Comparison of ENCODE assay signal across 21 mouse cellular contexts in the genomic region with DNA sequence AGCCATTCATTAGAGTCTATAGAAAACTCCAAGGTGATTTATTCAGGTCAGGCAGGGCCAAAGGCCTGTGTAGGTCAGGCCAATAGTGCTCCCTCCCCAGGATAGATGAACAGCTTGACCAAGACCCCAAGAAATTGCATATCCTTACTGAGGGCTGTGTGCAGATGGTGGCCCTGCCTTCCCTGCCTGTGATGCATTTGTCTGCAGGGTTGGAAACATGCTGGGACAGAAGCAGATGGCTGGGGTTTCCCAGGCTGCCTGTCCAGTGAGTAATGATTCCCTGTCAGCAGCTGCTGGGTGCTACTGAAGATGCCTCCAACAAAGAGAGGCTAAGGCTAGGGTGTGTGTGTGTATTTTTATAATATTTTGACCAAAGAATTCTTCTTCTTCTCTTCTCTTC. TPM values are rescaled to one million over a fixed set of nuclear protein-coding genes. Genes with fewer than 3 reads are reported as not detected.
DNase-seq lines count a peak whose midpoint lies in the region; ATAC-seq lines count a peak whose summit lies in the region.
"Had no signal": no experiment of that assay in that cellular context is flagged by ENCODE, and none has a peak within 500 bp of the region (broad histone marks: within the 10 kb centered on the region; RNA-seq: fewer than 3 reads in every experiment).

No protein-coding gene starts in this region.

- H3K36me3 ChIP-seq in hindbrain, embryonic 10.5 days = no peaks in the 10 kb centered on the region
- H3K36me3 ChIP-seq in hindbrain, embryonic 16.5 days (ENCODE audit: control insufficient read depth, insufficient read depth, low read length) = no peaks in the 10 kb centered on the region
- no peaks in the 10 kb centered on the region for H3K36me3 ChIP-seq in neural tube, embryonic 13.5 days
- H3K36me3 ChIP-seq: embryonic facial prominence, embryonic 15.5 days; heart, embryonic 13.5 days; midbrain, embryonic 15.5 days had no signal

- H3K9me3 ChIP-seq in hindbrain, embryonic 10.5 days = 0 out of 2 replicates have a peak, but pooled peaks cover 3% of the 10 kb centered on the region
- H3K9me3 ChIP-seq in hindbrain, embryonic 16.5 days (ENCODE audit: control insufficient read depth, low read length) = no peaks in the 10 kb centered on the region
- peaks cover 4% of the 10 kb centered on the region; the same call in 1 of the 2 replicates for H3K9me3 ChIP-seq in neural tube, embryonic 13.5 days
- H3K9me3 ChIP-seq: embryonic facial prominence, embryonic 15.5 days; heart, embryonic 13.5 days; midbrain, embryonic 15.5 days had no signal

- H3K27ac ChIP-seq in hindbrain, embryonic 10.5 days = peak overlapping the region; percentile 74
- H3K27ac ChIP-seq in hindbrain, embryonic 16.5 days (ENCODE audit: low read depth, low read length) = no peak overlapping the region
- H3K27ac ChIP-seq in neural tube, embryonic 13.5 days (replicated peaks) = no peak overlapping the region
- H3K27ac ChIP-seq: embryonic facial prominence, embryonic 15.5 days; heart, embryonic 13.5 days; liver, embryonic 14.5 days; midbrain, embryonic 15.5 days had no signal

- no peak; the same call in 1 of the 2 replicates for ATAC-seq in hindbrain, embryonic 16.5 days
- ATAC-seq in neural tube, embryonic 13.5 days (ENCODE audit: low read depth) = 0 out of 2 replicates have a peak, but pooled peaks have one; percentile 50
- no peak for ATAC-seq in erythroid progenitor cell, adult 5-6 weeks (replicated peaks; ENCODE audit: low FRiP score, poor library complexity, severe bottlenecking)
- ATAC-seq: forebrain, embryonic 16.5 days; midbrain, embryonic 15.5 days had no signal

- H3K4me2 ChIP-seq in hindbrain, embryonic 16.5 days (ENCODE audit: low read length) = no peak overlapping the region
- H3K4me2 ChIP-seq in neural tube, embryonic 13.5 days = no peak overlapping the region
- H3K4me2 ChIP-seq: embryonic facial prominence, embryonic 15.5 days; heart, embryonic 13.5 days; midbrain, embryonic 15.5 days had no signal

- peak; percentile 67 for DNase-seq in hindbrain, embryonic 10.5 days (ENCODE audit: low spot score)
- peak; percentile 18 to 29 for DNase-seq in cerebellum, postnatal 25 days
- peak; percentile 16 to 40 for DNase-seq in layer of hippocampus, adult 18-20 months (ENCODE audit: low spot score in 2 of 2)
- DNase-seq in urinary bladder, postnatal 14 days (ENCODE audit: low spot score) = no peak
- DNase-seq in kidney, postnatal 4 days = no peak
- DNase-seq: adrenal gland, postnatal 10 days; gastrocnemius, postnatal 25 days; kidney, adult 8-10 months; right cerebral cortex, postnatal 14 days had no signal

- H3K27me3 ChIP-seq in hindbrain, embryonic 10.5 days (ENCODE audit: insufficient read depth, poor library complexity, severe bottlenecking) = no peaks in the 10 kb centered on the region
- H3K27me3 ChIP-seq in hindbrain, embryonic 16.5 days (replicated peaks; ENCODE audit: control insufficient read depth, insufficient read depth, low read length) = no peaks in the 10 kb centered on the region
- H3K27me3 ChIP-seq in neural tube, embryonic 13.5 days = no peaks in the 10 kb centered on the region
- H3K27me3 ChIP-seq: embryonic facial prominence, embryonic 15.5 days; heart, embryonic 13.5 days; midbrain, embryonic 15.5 days had no signal

- H3K4me3 ChIP-seq in hindbrain, embryonic 10.5 days = no peak overlapping the region
- no peak overlapping the region for H3K4me3 ChIP-seq in hindbrain, embryonic 16.5 days (ENCODE audit: low read length)
- no peak overlapping the region for H3K4me3 ChIP-seq in neural tube, embryonic 13.5 days
- H3K4me3 ChIP-seq: embryonic facial prominence, embryonic 15.5 days; heart, embryonic 13.5 days; midbrain, embryonic 15.5 days had no signal

- no peak overlapping the region for H3K9ac ChIP-seq in hindbrain, embryonic 16.5 days (ENCODE audit: low read depth, low read length)
- no peak overlapping the region for H3K9ac ChIP-seq in neural tube, embryonic 13.5 days
- H3K9ac ChIP-seq: embryonic facial prominence, embryonic 15.5 days; heart, embryonic 13.5 days; liver, embryonic 14.5 days; midbrain, embryonic 15.5 days had no signal

- peaks cover 13% of the 10 kb centered on the region for H3K4me1 ChIP-seq in hindbrain, embryonic 10.5 days (replicated peaks)
- no peaks in the 10 kb centered on the region for H3K4me1 ChIP-seq in hindbrain, embryonic 16.5 days (ENCODE audit: control insufficient read depth, insufficient read depth, low read depth, low read length)
- H3K4me1 ChIP-seq in neural tube, embryonic 13.5 days (replicated peaks) = peaks cover 15% of the 10 kb centered on the region
- H3K4me1 ChIP-seq: embryonic facial prominence, embryonic 15.5 days; heart, embryonic 13.5 days; midbrain, embryonic 15.5 days had no signal

RNA-seq across cellular contexts. Expression of gene Glra1, which starts 25.9 kb away (rescaled TPM):
- polyA plus RNA-seq in hindbrain, embryonic 10.5 days (2016; fragmentation: Nextera tagmentation; extraction: Ambion mirVana) = 3.8 and 6.8 TPM in 2 replicates
- polyA plus RNA-seq in hindbrain, embryonic 16.5 days (2015; fragmentation: Nextera tagmentation; extraction: Ambion mirVana) = 2.5 and 2.8 TPM in 2 replicates
- under 1 TPM; 0.52 to 0.56 TPM for total RNA-seq in layer of hippocampus, adult 18-20 months (2021)
- polyA plus RNA-seq in neural tube, embryonic 13.5 days (2015; fragmentation: Nextera tagmentation; extraction: Ambion mirVana) = 2.7 and 3.1 TPM in 2 replicates
- not detected in 2 replicates for total RNA-seq in erythroid progenitor cell, adult 5-6 weeks (2015; ENCODE audit: low replicate concordance)
- total RNA-seq in erythroid progenitor cell, adult 5-6 weeks (2017; ENCODE audit: low replicate concordance) = not detected in 2 replicates
- total RNA-seq: adrenal gland, postnatal 10 days; ES-E14; gastrocnemius, postnatal 25 days; hematopoietic stem cell, adult 5-6 weeks had no signal
- polyA plus RNA-seq: embryonic facial prominence, embryonic 15.5 days; heart, embryonic 13.5 days; limb, embryonic 11.5 days; liver, embryonic 14.5 days; urinary bladder, adult 2 months had no signal

Comparison
In these comparisons a context has a peak if more than half of its experiments do, and no peak if none do; other contexts are left out.
1. DNase-seq: peak in hindbrain, embryonic 10.5 days (single experiment), cerebellum, postnatal 25 days (2 of 2) and layer of hippocampus, adult 18-20 months (2 of 2); none in urinary bladder, postnatal 14 days (single experiment) and kidney, postnatal 4 days (0 of 2).